ENCODE assay signal across 19 mouse cellular contexts in the genomic region with DNA sequence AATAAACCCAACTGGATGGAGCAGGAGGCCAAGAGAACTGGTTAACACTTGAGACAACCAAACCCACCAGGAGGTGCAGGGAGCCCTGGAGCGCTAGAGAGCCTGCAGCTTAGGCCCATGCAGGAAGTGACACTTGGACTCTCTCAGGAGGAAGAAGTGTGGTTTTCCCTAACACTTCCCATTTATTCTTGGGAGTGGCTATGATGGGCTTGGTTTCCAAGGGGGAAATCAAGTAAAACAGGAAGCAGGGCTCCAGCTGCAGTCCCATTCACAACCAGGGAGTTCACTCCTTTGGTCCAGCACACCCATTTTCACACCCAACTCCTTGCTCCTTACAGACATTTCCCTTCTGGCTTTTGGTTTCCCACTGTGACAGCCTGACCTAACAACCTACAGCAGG. TPM values are rescaled to one million over a fixed set of nuclear protein-coding genes. Genes with fewer than 3 reads are reported as not detected.
A peak's percentile ranks its signal among the peaks of the same experiment; 100 is the strongest.
DNase-seq lines count a peak whose midpoint lies in the region; ATAC-seq and TF ChIP-seq lines count a peak whose summit lies in the region.
"Had no signal": no experiment of that assay in that cellular context is flagged by ENCODE, and none has a peak within 500 bp of the region (broad histone marks: within the 10 kb centered on the region; RNA-seq: fewer than 3 reads in every experiment).

No protein-coding gene starts in this region.

- no peak for DNase-seq in heart, adult 2 months
- no peak for DNase-seq in heart, postnatal 36 days
- DNase-seq in ZHBTc4 (ENCODE audit: low read depth, low spot score) = peak; percentile 82
- DNase-seq in embryo, embryonic 9.5 days (ENCODE audit: extremely low spot score) = no peak
- no peak for DNase-seq in adrenal gland, postnatal 10 days
- DNase-seq: cerebellum, adult 18-20 months; cerebellum, adult 9-11 months; cerebellum, postnatal 36 days; gastrocnemius, postnatal 10 days; heart, postnatal 10 days had no signal

- ATAC-seq in megakaryocyte, adult 5-6 weeks (ENCODE audit: poor library complexity, severe bottlenecking) = peak; percentile 33; the same call in 1 of the 2 replicates
- ATAC-seq: forebrain, embryonic 14.5 days; intestine, postnatal 0 days had no signal

- no peak overlapping the region for H3K9ac ChIP-seq in heart, adult 2 months (ENCODE audit: low read depth, low read length)
- H3K9ac ChIP-seq: embryonic facial prominence, embryonic 15.5 days; hindbrain, embryonic 14.5 days had no signal

- H3K27ac ChIP-seq in heart, adult 2 months = no peak overlapping the region
- H3K27ac ChIP-seq: embryonic facial prominence, embryonic 15.5 days; forebrain, embryonic 10.5 days; hindbrain, embryonic 14.5 days had no signal

- H3K4me1 ChIP-seq in heart, adult 2 months (ENCODE audit: control insufficient read depth, insufficient read depth, low read length) = peaks cover 11% of the 10 kb centered on the region
- H3K4me1 ChIP-seq in E14TG2a.4 (replicated peaks; ENCODE audit: low read depth, low read length) = peaks cover 96% of the 10 kb centered on the region

- no peaks in the 10 kb centered on the region for H3K9me3 ChIP-seq in E14TG2a.4 (ENCODE audit: low read length)
- H3K9me3 ChIP-seq: embryonic facial prominence, embryonic 15.5 days; forebrain, embryonic 10.5 days had no signal

- intact Hi-C loops in heart, adult 2 months (cut with DNase I) = no loop called here
- intact Hi-C loops in heart, postnatal 36 days (cut with DNase I) = no loop called here

- H3K27me3 ChIP-seq in heart, adult 2 months (ENCODE audit: control insufficient read depth, insufficient read depth, low read length) = no peaks in the 10 kb centered on the region
- no peaks in the 10 kb centered on the region for H3K27me3 ChIP-seq in E14TG2a.4 (ENCODE audit: insufficient read depth, low read length)
- H3K27me3 ChIP-seq: embryonic facial prominence, embryonic 15.5 days had no signal

- peaks cover 9% of the 10 kb centered on the region for H3K36me3 ChIP-seq in heart, adult 2 months (ENCODE audit: control insufficient read depth, insufficient read depth, low read length)
- peaks cover 97% of the 10 kb centered on the region for H3K36me3 ChIP-seq in E14TG2a.4 (ENCODE audit: insufficient read depth, low read length)

- H3K79me2 ChIP-seq in heart, adult 2 months (replicated peaks; ENCODE audit: control insufficient read depth, insufficient read depth, low read length) = peaks cover 3% of the 10 kb centered on the region; the same call in 1 of the 2 replicates

- WGBS in heart, adult 2 months = 46% methylated on average over 1 of the region's 1 CpGs

- TF ChIP-seq EP300 in heart, adult 2 months (IDR thresholded peaks at IDR 0.05; ENCODE audit: insufficient read depth, low read depth, low read length) = no peak

- TF ChIP-seq POLR2A in heart, adult 2 months (IDR thresholded peaks at IDR 0.05; ENCODE audit: insufficient read depth, low read depth, low read length) = no peak

- H3K4me3 ChIP-seq in heart, adult 2 months = no peak overlapping the region
- 0 out of 2 replicates have a peak overlapping the region, but pooled peaks have one; percentile 0 for H3K4me3 ChIP-seq in E14TG2a.4 (replicated peaks; ENCODE audit: low read length)
- H3K4me3 ChIP-seq: embryonic facial prominence, embryonic 15.5 days; erythroblast, embryonic 14.5 days; forebrain, embryonic 10.5 days had no signal

- peak; percentile 26; the same call in 1 of the 2 replicates for TF ChIP-seq CTCF in heart, adult 2 months (IDR thresholded peaks at IDR 0.05)
- TF ChIP-seq CTCF in E14TG2a.4 (conservative IDR thresholded peaks at IDR 0.05; ENCODE audit: low read length) = no peak

RNA-seq across cellular contexts. Expression of a gene that starts 44.2 kb away (rescaled TPM):
- total RNA-seq in heart, adult 2 months (2021) = 1 to 10 TPM; 1.1 to 1.3 TPM
- polyA plus RNA-seq in heart, adult 2 months (2012; rRNA removed) = 2.0 and 2.2 TPM in 2 replicates
- total RNA-seq in heart, postnatal 36 days (2021) = 1 to 10 TPM; 1.5 to 1.7 TPM
- total RNA-seq in megakaryocyte, adult 5-6 weeks (2015) = 0.41 and 0.51 TPM in 2 replicates
- 0.26 and 0.41 TPM in 2 replicates for total RNA-seq in megakaryocyte, adult 5-6 weeks (2017)
- 100 to 1,000 TPM; 128 to 169 TPM for total RNA-seq in adrenal gland, postnatal 10 days (2021)
- total RNA-seq: hematopoietic stem cell, adult 5-6 weeks had no signal
- polyA plus RNA-seq: erythroblast, embryonic 14.5 days had no signal

RNA-seq across cellular contexts. Expression of a gene that starts 45.2 kb away (rescaled TPM):
- total RNA-seq in heart, adult 2 months (2021) = 10 to 100 TPM; 28.1 to 28.3 TPM
- 22.8 and 28.5 TPM in 2 replicates for polyA plus RNA-seq in heart, adult 2 months (2012; rRNA removed)
- 10 to 100 TPM; 23.8 to 28.6 TPM for total RNA-seq in heart, postnatal 36 days (2021)
- 43.2 and 49.3 TPM in 2 replicates for total RNA-seq in megakaryocyte, adult 5-6 weeks (2015)
- 50.2 and 57.6 TPM in 2 replicates for total RNA-seq in megakaryocyte, adult 5-6 weeks (2017)
- 10 to 100 TPM; 52.8 to 63.1 TPM for total RNA-seq in adrenal gland, postnatal 10 days (2021)

Comparison
In these comparisons a context has a peak if more than half of its experiments do, and no peak if none do; other contexts are left out.
1. RNA of a gene that starts 44.2 kb away (total RNA-seq): 128 to 169 TPM in adrenal gland, postnatal 10 days; 1.5 to 1.7 TPM in heart, postnatal 36 days, 1.1 to 1.3 TPM in heart, adult 2 months and 0.26 to 0.51 TPM in megakaryocyte, adult 5-6 weeks; every median in the first group is over 10 times any median in the second.